Mouse (Mus musculus): ENCODE data around the gene Cubn.
A peak's percentile ranks its signal among the peaks of the same experiment; 100 is the strongest.

DNA sequence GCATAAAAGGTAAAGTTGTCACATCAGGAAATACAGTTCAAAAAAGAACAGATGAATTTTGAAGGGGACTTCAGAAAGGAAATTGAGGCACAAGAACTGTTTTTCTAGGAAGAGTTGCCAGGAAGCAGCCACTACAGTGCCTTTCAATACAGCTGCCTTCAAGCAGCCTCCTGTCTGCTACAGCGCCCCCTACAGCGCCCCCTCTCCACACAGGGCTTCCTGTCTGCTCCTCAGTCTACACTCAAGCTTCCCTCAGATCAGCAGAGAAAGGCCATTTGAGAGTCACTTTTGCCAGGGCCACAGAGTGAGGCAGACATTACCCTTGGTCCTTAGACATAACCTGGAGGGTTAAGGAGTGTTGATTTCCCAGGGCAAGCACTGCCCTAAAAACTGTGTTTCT, 46.1 kb upstream of the Cubn start:
- TF ChIP-seq CTCF (IDR thresholded peaks at IDR 0.05; ENCODE audit: low read depth): peak; percentile 55
- no peak for TF ChIP-seq EP300 (optimal IDR thresholded peaks at IDR 0.05)
